Mouse (Mus musculus) spleen, adult 2 months (tissue): ENCODE data around the gene Bean1. TPM values are rescaled to one million over a fixed set of nuclear protein-coding genes. Genes with fewer than 3 reads are reported as not detected.

Experiments used
- DNase-seq, 2 experiments: peaks; one replicate each; pipeline versions ENCODE4 v3.0.0 to v3.0.0-alpha.2; 2012 to 2021; ENCODE audit warnings: low spot score in 2 of 2, low read depth in 1 of 2
- H3K27ac ChIP-seq: fragments of 200-500 bp; 2 replicates; pipeline ENCODE4 v1.5.1; 2012; ENCODE audit warnings: low read length, inconsistent platforms; ENCODE audit not compliant: insufficient read depth
- H3K27me3 ChIP-seq: fragments of 200-500 bp; 2 replicates; pipeline ENCODE4 v1.6.1; 2012; ENCODE audit warnings: mild to moderate bottlenecking, moderate library complexity, low read length, inconsistent platforms; ENCODE audit not compliant: control insufficient read depth, insufficient read depth
- H3K36me3 ChIP-seq: fragments of 200-500 bp; 2 replicates; pipeline ENCODE4 v1.6.1; 2012; ENCODE audit warnings: mild to moderate bottlenecking, low read length, inconsistent platforms; ENCODE audit not compliant: control insufficient read depth, insufficient read depth
- H3K4me1 ChIP-seq: fragments of 200-500 bp; 2 replicates; pipeline ENCODE4 v1.6.1; 2011; ENCODE audit warnings: inconsistent platforms; ENCODE audit not compliant: control insufficient read depth, insufficient read depth, insufficient read length
- H3K4me3 ChIP-seq: fragments of 200-500 bp; 2 replicates; pipeline ENCODE4 v1.5.1; 2011; ENCODE audit warnings: mild to moderate bottlenecking, inconsistent platforms; ENCODE audit not compliant: insufficient read depth, insufficient read length; ENCODE audit errors: extremely low read depth
- CTCF ChIP-seq: fragments of 200-500 bp; IDR thresholded peaks from 2 replicates; pipeline ENCODE4 v1.5.1; 2011; ENCODE audit warnings: mild to moderate bottlenecking, inconsistent platforms; ENCODE audit not compliant: insufficient read depth, insufficient read length, insufficient replicate concordance; ENCODE audit errors: extremely low read depth
- POLR2A ChIP-seq: fragments of 200-500 bp; IDR thresholded peaks from 2 replicates; pipeline ENCODE4 v1.6.1; 2011; ENCODE audit warnings: low read depth, low read length, inconsistent platforms
- polyA plus RNA-seq: library from polyadenylated mRNA; depleted of rRNA; stranded (reverse); fragments of >200 nt; gene quantifications from 2 replicates; pipeline ENCODE4 v1.2.3, GENCODE M21; 2012; rRNA removed

The Bean1 gene
- polyA plus RNA-seq, 1 experiment: 0.72 TPM

DNA sequence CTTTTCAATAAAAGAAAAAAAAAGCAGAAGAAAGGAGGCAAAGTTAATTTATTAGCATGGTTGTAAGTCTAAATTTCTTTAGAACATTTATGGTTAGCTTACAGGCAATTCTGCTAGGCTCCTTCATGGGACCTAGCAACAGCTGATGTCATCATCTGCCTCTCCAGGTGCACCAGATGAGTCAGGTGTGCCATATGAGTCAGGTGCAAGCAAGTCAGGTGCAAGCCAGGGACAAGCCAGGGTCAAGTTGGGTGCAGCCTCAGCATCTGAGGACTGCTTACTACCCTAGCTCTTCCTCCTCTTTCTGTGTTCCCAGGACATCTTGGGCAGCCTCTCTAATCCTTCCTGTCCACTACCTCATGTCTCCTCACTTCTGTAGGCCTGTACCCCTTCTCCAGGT is 98.1 kb downstream of the Bean1 start:
- DNase-seq: no peak
- no peaks in the 10 kb centered on the region for H3K27me3 ChIP-seq
- H3K4me1 ChIP-seq: no peaks in the 10 kb centered on the region
- no peak overlapping the region for H3K27ac ChIP-seq
- H3K4me3 ChIP-seq: no peak overlapping the region
- H3K36me3 ChIP-seq: peaks cover 9% of the 10 kb centered on the region
- TF ChIP-seq POLR2A: no peak
- TF ChIP-seq CTCF: no peak

Other genes starting within 250 kb of the Bean1 start
- 23.3 and 23.4 TPM in 2 replicates for gene Cdh5, start 68.8 kb upstream of the Bean1 start, polyA plus RNA-seq
- gene Tk2, start 78.1 kb downstream of the Bean1 start, polyA plus RNA-seq: 42.5 and 51.1 TPM in 2 replicates
- 11.9 and 13.0 TPM in 2 replicates for gene Cklf, start 80.4 kb downstream of the Bean1 start, polyA plus RNA-seq
- gene Cmtm2a, start 122.7 kb downstream of the Bean1 start, polyA plus RNA-seq: not detected in 2 replicates
- gene Gm45711, start 139.6 kb downstream of the Bean1 start, polyA plus RNA-seq: not detected in 2 replicates
- gene Cmtm1, start 139.7 kb downstream of the Bean1 start, polyA plus RNA-seq: not detected in 2 replicates
- not detected in 2 replicates for gene Gm11020, start 151.1 kb downstream of the Bean1 start, polyA plus RNA-seq
- not detected in 2 replicates for gene Cmtm2b, start 151.8 kb downstream of the Bean1 start, polyA plus RNA-seq
- gene Cmtm3, start 169.0 kb downstream of the Bean1 start, polyA plus RNA-seq: 96.3 and 106 TPM in 2 replicates
- 4.8 and 5.6 TPM in 2 replicates for gene Cmtm4, start 225.4 kb downstream of the Bean1 start, polyA plus RNA-seq